Mouse (Mus musculus): Measurements from ENCODE around the gene Cyth4. TPM values are rescaled to one million over a fixed set of nuclear protein-coding genes. Genes with fewer than 3 reads are reported as not detected.

Cyth4 gene
- polyA plus RNA-seq, 1 experiment from 2014 or later, result 12.3 TPM

- WGBS, result 70% methylated on average over 4 of the region's 4 CpGs
These were observed 7.9 kb upstream of the Cyth4 start for GRCm38 (mm10) chr15:78588900-78589299.

GRCm38 (mm10) chr15:78589936-78590335 is 6.9 kb upstream of the Cyth4 start:
- H3K4me2 ChIP-seq, result no peak overlapping the region
- no peaks in the 10 kb centered on the region for H3K27me3 ChIP-seq
- WGBS, result 77% methylated on average over 6 of the region's 6 CpGs
- no peaks in the 10 kb centered on the region for H3K9me3 ChIP-seq
- H3K27ac ChIP-seq, result no peak overlapping the region
- H3K9ac ChIP-seq, result no peak overlapping the region
- no peak overlapping the region for H3K4me3 ChIP-seq
- H3K36me3 ChIP-seq, result no peaks in the 10 kb centered on the region
- no peak for ATAC-seq (ENCODE audit: insufficient number of reproducible peaks, low FRiP score, low TSS enrichment, low read depth)
- no peaks in the 10 kb centered on the region for H3K4me1 ChIP-seq

More at GRCm38 (mm10) chr15:78588900-78589299, 7.9 kb upstream of the Cyth4 start:
- Histone ChIP-seq H3K9me3 (no peaks in the 10 kb centered on the region), H3K36me3 (no peaks in the 10 kb centered on the region), H3K27ac (no peak overlapping the region), H3K4me2 (no peak overlapping the region), H3K9ac (no peak overlapping the region), H3K4me1 (no peaks in the 10 kb centered on the region), H3K4me3 (no peak overlapping the region), H3K27me3 (no peaks in the 10 kb centered on the region)
- ATAC-seq (ENCODE audit: insufficient number of reproducible peaks, low FRiP score, low TSS enrichment, low read depth), result no peak

GRCm38 (mm10) chr15:78590785-78591184 is 6.1 kb upstream of the Cyth4 start:
- Histone ChIP-seq H3K36me3 (no peaks in the 10 kb centered on the region), H3K4me2 (no peak overlapping the region), H3K9me3 (no peaks in the 10 kb centered on the region), H3K27me3 (no peaks in the 10 kb centered on the region), H3K9ac (no peak overlapping the region), H3K27ac (no peak overlapping the region), H3K4me3 (no peak overlapping the region), H3K4me1 (no peaks in the 10 kb centered on the region)
- 79% methylated on average over 6 of the region's 6 CpGs for WGBS
- ATAC-seq (ENCODE audit: insufficient number of reproducible peaks, low FRiP score, low TSS enrichment, low read depth), result no peak

- Histone ChIP-seq H3K9ac (no peak overlapping the region), H3K9me3 (no peaks in the 10 kb centered on the region), H3K36me3 (no peaks in the 10 kb centered on the region), H3K27me3 (no peaks in the 10 kb centered on the region), H3K4me2 (no peak overlapping the region), H3K4me3 (no peak overlapping the region), H3K27ac (no peak overlapping the region), H3K4me1 (no peaks in the 10 kb centered on the region)
- ATAC-seq (ENCODE audit: insufficient number of reproducible peaks, low FRiP score, low TSS enrichment, low read depth), result no peak
- WGBS, result 44% methylated on average over 15 of the region's 15 CpGs
These were observed 5.0 kb upstream of the Cyth4 start for GRCm38 (mm10) chr15:78591680-78592451.

- Histone ChIP-seq H3K4me3 (no peak overlapping the region), H3K9me3 (no peaks in the 10 kb centered on the region), H3K4me2 (no peak overlapping the region), H3K9ac (no peak overlapping the region), H3K27me3 (no peaks in the 10 kb centered on the region), H3K27ac (no peak overlapping the region), H3K36me3 (no peaks in the 10 kb centered on the region), H3K4me1 (no peaks in the 10 kb centered on the region)
- WGBS, result 69% methylated on average over 14 of the region's 14 CpGs
- no peak for ATAC-seq (ENCODE audit: insufficient number of reproducible peaks, low FRiP score, low TSS enrichment, low read depth)
These were observed 4.3 kb upstream of the Cyth4 start for GRCm38 (mm10) chr15:78592452-78592968.

GRCm38 (mm10) chr15:78593896-78594425 is 2.9 kb upstream of the Cyth4 start:
- Histone ChIP-seq H3K27ac (no peak overlapping the region), H3K36me3 (no peaks in the 10 kb centered on the region), H3K4me2 (no peak overlapping the region), H3K27me3 (no peaks in the 10 kb centered on the region), H3K9me3 (no peaks in the 10 kb centered on the region), H3K4me1 (no peaks in the 10 kb centered on the region), H3K9ac (no peak overlapping the region), H3K4me3 (no peak overlapping the region)
- 79% methylated on average over 7 of the region's 7 CpGs for WGBS
- peak; percentile 66; the same call in 1 of the 2 replicates for ATAC-seq (ENCODE audit: insufficient number of reproducible peaks, low FRiP score, low TSS enrichment, low read depth)

- WGBS, result 86% methylated on average over 2 of the region's 2 CpGs
- no peak overlapping the region for H3K27ac ChIP-seq
- no peak overlapping the region for H3K4me3 ChIP-seq
- H3K4me1 ChIP-seq, result no peaks in the 10 kb centered on the region
- H3K9ac ChIP-seq, result no peak overlapping the region
- no peaks in the 10 kb centered on the region for H3K27me3 ChIP-seq
- ATAC-seq (ENCODE audit: insufficient number of reproducible peaks, low FRiP score, low TSS enrichment, low read depth), result no peak
- H3K9me3 ChIP-seq, result no peaks in the 10 kb centered on the region
- no peaks in the 10 kb centered on the region for H3K36me3 ChIP-seq
- H3K4me2 ChIP-seq, result no peak overlapping the region
These were observed 2.0 kb upstream of the Cyth4 start for GRCm38 (mm10) chr15:78594831-78595230.

GRCm38 (mm10) chr15:78595468-78595867 is 1.4 kb upstream of the Cyth4 start:
- 64% methylated on average over 5 of the region's 5 CpGs for WGBS
- ATAC-seq (ENCODE audit: insufficient number of reproducible peaks, low FRiP score, low TSS enrichment, low read depth), result no peak
- no peak overlapping the region for H3K27ac ChIP-seq

GRCm38 (mm10) chr15:78596504-78596903 is 343 bp upstream of the Cyth4 start:
- H3K9me3 ChIP-seq, result no peaks in the 10 kb centered on the region
- no peak overlapping the region for H3K27ac ChIP-seq
- no peaks in the 10 kb centered on the region for H3K27me3 ChIP-seq
- no peak overlapping the region for H3K4me3 ChIP-seq
- no peak for ATAC-seq (ENCODE audit: insufficient number of reproducible peaks, low FRiP score, low TSS enrichment, low read depth)
- H3K4me1 ChIP-seq, result no peaks in the 10 kb centered on the region
- H3K36me3 ChIP-seq, result no peaks in the 10 kb centered on the region
- WGBS, result 77% methylated on average over 6 of the region's 6 CpGs
- H3K4me2 ChIP-seq, result no peak overlapping the region
- H3K9ac ChIP-seq, result no peak overlapping the region

More at GRCm38 (mm10) chr15:78595468-78595867, 1.4 kb upstream of the Cyth4 start:
- no peaks in the 10 kb centered on the region for H3K4me1 ChIP-seq
- no peaks in the 10 kb centered on the region for H3K27me3 ChIP-seq
- H3K4me2 ChIP-seq, result no peak overlapping the region
- no peak overlapping the region for H3K4me3 ChIP-seq
- H3K36me3 ChIP-seq, result no peaks in the 10 kb centered on the region
- H3K9ac ChIP-seq, result no peak overlapping the region
- no peaks in the 10 kb centered on the region for H3K9me3 ChIP-seq

GRCm38 (mm10) chr15:78597729-78598128 is 882 bp downstream of the Cyth4 start:
- no peak overlapping the region for H3K4me2 ChIP-seq
- H3K9me3 ChIP-seq, result no peaks in the 10 kb centered on the region
- WGBS, result 48% methylated on average over 4 of the region's 4 CpGs
- H3K4me3 ChIP-seq, result no peak overlapping the region
- no peaks in the 10 kb centered on the region for H3K4me1 ChIP-seq
- H3K27ac ChIP-seq, result no peak overlapping the region
- no peaks in the 10 kb centered on the region for H3K36me3 ChIP-seq
- no peak overlapping the region for H3K9ac ChIP-seq
- ATAC-seq (ENCODE audit: insufficient number of reproducible peaks, low FRiP score, low TSS enrichment, low read depth), result no peak
- no peaks in the 10 kb centered on the region for H3K27me3 ChIP-seq

GRCm38 (mm10) chr15:78599124-78599523 is 2.3 kb downstream of the Cyth4 start:
- no peaks in the 10 kb centered on the region for H3K27me3 ChIP-seq
- no peaks in the 10 kb centered on the region for H3K4me1 ChIP-seq
- 76% methylated on average over 6 of the region's 6 CpGs for WGBS
- H3K4me2 ChIP-seq, result no peak overlapping the region
- H3K9ac ChIP-seq, result no peak overlapping the region
- no peaks in the 10 kb centered on the region for H3K9me3 ChIP-seq
- H3K4me3 ChIP-seq, result no peak overlapping the region
- no peaks in the 10 kb centered on the region for H3K36me3 ChIP-seq
- no peak for ATAC-seq (ENCODE audit: insufficient number of reproducible peaks, low FRiP score, low TSS enrichment, low read depth)
- no peak overlapping the region for H3K27ac ChIP-seq

GRCm38 (mm10) chr15:78599529-78600193 is 2.8 kb downstream of the Cyth4 start:
- 74% methylated on average over 13 of the region's 13 CpGs for whole genome bisulfite sequencing
- H3K4me2 ChIP-seq, result no peak overlapping the region
- no peaks in the 10 kb centered on the region for H3K27me3 ChIP-seq
- no peak overlapping the region for H3K4me3 ChIP-seq
- no peak overlapping the region for H3K27ac ChIP-seq
- no peak for ATAC-seq (ENCODE audit: insufficient number of reproducible peaks, low FRiP score, low TSS enrichment, low read depth)
- H3K9me3 ChIP-seq, result no peaks in the 10 kb centered on the region
- H3K4me1 ChIP-seq, result no peaks in the 10 kb centered on the region
- no peak overlapping the region for H3K9ac ChIP-seq
- no peaks in the 10 kb centered on the region for H3K36me3 ChIP-seq
